Mouse (Mus musculus) erythroblast, embryonic 14.5 days (primary cell): ENCODE measurements around the gene Garnl3. TPM values are rescaled to one million over a fixed set of nuclear protein-coding genes. Genes with fewer than 3 reads are reported as not detected.

ENCODE experiments used
- H3K27me3 ChIP-seq: 2 replicates; pipeline ENCODE4 v1.6.1; 2012; ENCODE audit warnings: inconsistent platforms; ENCODE audit not compliant: control insufficient read depth
- H3K36me3 ChIP-seq: 2 replicates; pipeline ENCODE4 v1.6.1; 2012; ENCODE audit warnings: mild to moderate bottlenecking, inconsistent platforms; ENCODE audit not compliant: control insufficient read depth
- H3K4me1 ChIP-seq: 2 replicates; pipeline ENCODE4 v1.6.1; 2012; ENCODE audit warnings: inconsistent platforms; ENCODE audit not compliant: control insufficient read depth
- H3K4me3 ChIP-seq: replicated peaks from 2 replicates; pipeline ENCODE3; 2012; ENCODE audit warnings: moderate library complexity, mild to moderate bottlenecking, inconsistent platforms
- H3K9me3 ChIP-seq: 2 replicates; pipeline ENCODE4 v1.6.1; 2012; ENCODE audit warnings: low read length, inconsistent platforms, mixed read lengths; ENCODE audit not compliant: control insufficient read depth
- GATA1 ChIP-seq: IDR thresholded peaks from 2 replicates; pipeline ENCODE4 v1.6.1; 2012; ENCODE audit warnings: low read length, inconsistent platforms, mixed read lengths
- TAL1 ChIP-seq: IDR thresholded peaks from 3 replicates; pipeline ENCODE4 v1.6.1; 2012; ENCODE audit warnings: low read length, inconsistent platforms, mixed read lengths
- polyA plus RNA-seq: library from polyadenylated mRNA; stranded (reverse); fragments of >175 nt; gene quantifications from 2 replicates; pipeline ENCODE4 v1.2.3, GENCODE M21; 2012

Gene Garnl3
- polyA plus RNA-seq, 1 experiment: not detected

GRCm38 (mm10) chr2:32990167-32990832 lies 141.2 kb downstream of the Garnl3 start:
- TF ChIP-seq TAL1 (no peak), GATA1 (no peak)
- no peaks in the 10 kb centered on the region for H3K4me1 ChIP-seq
- no peaks in the 10 kb centered on the region for H3K36me3 ChIP-seq
- H3K9me3 ChIP-seq: no peaks in the 10 kb centered on the region
- no peak overlapping the region for H3K4me3 ChIP-seq
- no peaks in the 10 kb centered on the region for H3K27me3 ChIP-seq

GRCm38 (mm10) chr2:32989376-32989775 lies 142.1 kb downstream of the Garnl3 start:
- Histone ChIP-seq H3K27me3 (peaks cover 5% of the 10 kb centered on the region), H3K36me3 (no peaks in the 10 kb centered on the region)
- no peak for TF ChIP-seq TAL1

GRCm38 (mm10) chr2:32985844-32986243 lies 145.6 kb downstream of the Garnl3 start:
- Histone ChIP-seq H3K27me3 (peaks cover 17% of the 10 kb centered on the region), H3K36me3 (no peaks in the 10 kb centered on the region), H3K4me1 (peaks cover 23% of the 10 kb centered on the region), H3K4me3 (no peak overlapping the region), H3K9me3 (no peaks in the 10 kb centered on the region)
- TF ChIP-seq GATA1: no peak
- no peak for TF ChIP-seq TAL1

More at GRCm38 (mm10) chr2:32989376-32989775, 142.1 kb downstream of the Garnl3 start:
- no peak overlapping the region for H3K4me3 ChIP-seq
- no peaks in the 10 kb centered on the region for H3K4me1 ChIP-seq
- H3K9me3 ChIP-seq: no peaks in the 10 kb centered on the region

- Histone ChIP-seq H3K36me3 (peaks cover 4% of the 10 kb centered on the region), H3K4me3 (no peak overlapping the region), H3K9me3 (no peaks in the 10 kb centered on the region), H3K27me3 (peaks cover 17% of the 10 kb centered on the region), H3K4me1 (peaks cover 44% of the 10 kb centered on the region)
- TF ChIP-seq TAL1 (no peak), GATA1 (no peak)
Observed at GRCm38 (mm10) chr2:32983617-32984016, 147.8 kb downstream of the Garnl3 start.

- TF ChIP-seq TAL1: no peak
- TF ChIP-seq GATA1: no peak
- Histone ChIP-seq H3K27me3 (peaks cover 17% of the 10 kb centered on the region), H3K9me3 (no peaks in the 10 kb centered on the region), H3K4me1 (peaks cover 53% of the 10 kb centered on the region), H3K4me3 (peak overlapping the region; percentile 71), H3K36me3 (peaks cover 4% of the 10 kb centered on the region)
Observed at GRCm38 (mm10) chr2:32982700-32983099, 148.8 kb downstream of the Garnl3 start.

- Histone ChIP-seq H3K27me3 (peaks cover 17% of the 10 kb centered on the region), H3K4me3 (peak within 1 kb of the TSS; percentile 71), H3K36me3 (peaks cover 6% of the 10 kb centered on the region), H3K4me1 (peaks cover 61% of the 10 kb centered on the region), H3K9me3 (no peaks in the 10 kb centered on the region)
- TF ChIP-seq GATA1: no peak
Observed at GRCm38 (mm10) chr2:32981725-32982271, 149.7 kb downstream of the Garnl3 start, which contains the start of gene Slc2a8. Gene Slc2a8 (minus strand): TSS chr2:32982083.

GRCm38 (mm10) chr2:32981281-32981680 lies 150.2 kb downstream of the Garnl3 start:
- peaks cover 61% of the 10 kb centered on the region for H3K4me1 ChIP-seq
- no peaks in the 10 kb centered on the region for H3K9me3 ChIP-seq
- H3K27me3 ChIP-seq: peaks cover 17% of the 10 kb centered on the region
- peaks cover 10% of the 10 kb centered on the region for H3K36me3 ChIP-seq
- peak overlapping the region; percentile 71 for H3K4me3 ChIP-seq
- TF ChIP-seq TAL1 (no peak), GATA1 (no peak)

GRCm38 (mm10) chr2:32979675-32980074 lies 151.8 kb downstream of the Garnl3 start:
- TF ChIP-seq GATA1 (no peak), TAL1 (no peak)
- Histone ChIP-seq H3K9me3 (no peaks in the 10 kb centered on the region), H3K36me3 (peaks cover 26% of the 10 kb centered on the region), H3K27me3 (peaks cover 15% of the 10 kb centered on the region), H3K4me3 (no peak overlapping the region), H3K4me1 (peaks cover 61% of the 10 kb centered on the region)

- peaks cover 7% of the 10 kb centered on the region for H3K27me3 ChIP-seq
- H3K4me1 ChIP-seq: peaks cover 61% of the 10 kb centered on the region
- H3K9me3 ChIP-seq: no peaks in the 10 kb centered on the region
- no peak overlapping the region for H3K4me3 ChIP-seq
- TF ChIP-seq GATA1 (no peak), TAL1 (no peak)
- H3K36me3 ChIP-seq: peaks cover 36% of the 10 kb centered on the region
Observed at GRCm38 (mm10) chr2:32978675-32979074, 152.8 kb downstream of the Garnl3 start.
